Mouse (Mus musculus): Measurements from ENCODE around the gene Rasgef1b.

GRCm38 (mm10) chr5:99599376-99599775, 129.5 kb downstream of the Rasgef1b start:
- TF ChIP-seq CTCF (IDR thresholded peaks at IDR 0.05) (no peak), EP300 (IDR thresholded peaks at IDR 0.05) (no peak)

Measured in lung, postnatal 0 days (tissue).